Mouse (Mus musculus): ENCODE results near the gene Hist1h4f. TPM values are rescaled to one million over a fixed set of nuclear protein-coding genes. Genes with fewer than 3 reads are reported as not detected.

The Hist1h4f gene
- total and polyA plus RNA-seq, 3 experiments, result 14.4 to 3,786 TPM; not detected in 1

DNA sequence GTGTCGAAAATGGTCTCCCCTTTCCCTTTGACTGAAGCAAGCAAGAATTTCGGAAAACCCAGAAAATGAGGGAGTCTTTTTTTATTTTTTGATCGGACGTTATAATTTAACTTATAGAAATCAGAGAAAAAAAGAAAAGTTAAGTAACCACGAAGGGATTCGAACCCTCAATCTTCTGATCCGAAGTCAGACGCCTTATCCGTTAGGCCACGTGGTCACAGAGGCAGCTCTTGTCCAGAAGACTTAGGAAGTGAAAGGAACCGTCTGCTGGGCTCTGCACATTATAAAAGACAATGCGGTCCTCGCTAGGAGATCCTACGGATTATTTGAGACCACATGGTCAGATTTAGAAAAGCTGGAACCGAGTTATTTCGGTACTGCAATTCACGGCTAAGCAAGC lies 25.1 kb downstream of the Hist1h4f start:
- Histone ChIP-seq H3K4me1 (ENCODE audit: control insufficient read depth in 1 of 2, insufficient read depth in 2 of 2, low read length in 2 of 2) (peaks cover 6% of the 10 kb centered on the region in 2 experiments), H3K36me3 (ENCODE audit: control insufficient read depth in 1 of 2, insufficient read depth in 2 of 2, low read length in 2 of 2) (peaks cover 0 to 14% of the 10 kb centered on the region in 2 experiments; a peak in 2 of 4 replicates), H3K27ac (ENCODE audit: control insufficient read depth, low read depth, low read length) (peak overlapping the region; percentile 66), H3K9me3 (replicated peaks; ENCODE audit: insufficient read depth, low read length) (no peaks in the 10 kb centered on the region), H3K4me3 (ENCODE audit: control insufficient read depth in 1 of 2, insufficient read depth in 1 of 2, low read depth in 2 of 2, low read length in 2 of 2) (peak overlapping the region; percentile 62 to 81), H3K27me3 (ENCODE audit: control insufficient read depth in 1 of 2, insufficient read depth in 2 of 2, low read length in 2 of 2) (no peaks in the 10 kb centered on the region), H3K9ac (ENCODE audit: control insufficient read depth, low read depth, low read length, poor library complexity, severe bottlenecking) (peak overlapping the region; percentile 84), H3K79me2 (ENCODE audit: control insufficient read depth, insufficient read depth, low read length, poor library complexity) (no peaks in the 10 kb centered on the region; the same call in 1 of the 2 replicates)
- no peak for TF ChIP-seq MAFK (IDR thresholded peaks at IDR 0.05; ENCODE audit: borderline replicate concordance, low read depth, low read length)
- TF ChIP-seq TBP (IDR thresholded peaks at IDR 0.05; ENCODE audit: low read depth, low read length), result peak; percentile 100
- peak; percentile 94 for DNase-seq (ENCODE audit: low read depth, low spot score)

DNA sequence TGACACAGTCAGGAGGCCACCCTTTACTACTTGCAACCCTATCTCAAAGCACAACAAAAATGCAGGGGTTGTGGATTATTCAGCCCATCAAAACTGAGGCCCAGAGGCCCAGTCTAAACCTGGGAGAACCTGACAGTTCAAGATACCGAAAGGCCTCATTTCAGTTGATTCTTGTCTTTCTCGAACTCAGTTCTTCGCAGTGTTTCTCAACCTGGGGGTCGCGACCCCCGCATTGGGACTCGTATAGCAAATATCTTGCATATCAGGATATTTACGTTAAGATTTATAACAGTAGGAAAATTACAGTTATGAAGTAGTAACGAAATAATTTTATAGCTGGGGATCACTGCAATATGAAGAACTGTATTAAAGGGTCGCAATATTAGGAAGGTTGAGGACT lies 25.5 kb downstream of the Hist1h4f start:
- Histone ChIP-seq H3K4me1 (ENCODE audit: control insufficient read depth in 1 of 2, insufficient read depth in 2 of 2, low read length in 2 of 2) (peaks cover 6 to 7% of the 10 kb centered on the region in 2 experiments), H3K27me3 (ENCODE audit: control insufficient read depth in 1 of 2, insufficient read depth in 2 of 2, low read length in 2 of 2) (no peaks in the 10 kb centered on the region), H3K79me2 (ENCODE audit: control insufficient read depth, insufficient read depth, low read length, poor library complexity) (no peaks in the 10 kb centered on the region; the same call in 1 of the 2 replicates), H3K9ac (ENCODE audit: control insufficient read depth, low read depth, low read length, poor library complexity, severe bottlenecking) (peak overlapping the region; percentile 54), H3K9me3 (replicated peaks; ENCODE audit: insufficient read depth, low read length) (no peaks in the 10 kb centered on the region), H3K27ac (ENCODE audit: control insufficient read depth, low read depth, low read length) (peak overlapping the region; percentile 41; the same call in 1 of the 2 replicates), H3K4me3 (ENCODE audit: control insufficient read depth in 1 of 2, insufficient read depth in 1 of 2, low read depth in 2 of 2, low read length in 2 of 2) (peak overlapping the region; percentile 24 to 58), H3K36me3 (ENCODE audit: control insufficient read depth in 1 of 2, insufficient read depth in 2 of 2, low read length in 2 of 2) (peaks cover 0 to 17% of the 10 kb centered on the region in 2 experiments; a peak in 2 of 4 replicates)
- peak; percentile 75 for DNase-seq (ENCODE audit: low read depth, low spot score)
- TF ChIP-seq GATA1 (IDR thresholded peaks at IDR 0.05; ENCODE audit: low read depth, low read length), result no peak

DNA sequence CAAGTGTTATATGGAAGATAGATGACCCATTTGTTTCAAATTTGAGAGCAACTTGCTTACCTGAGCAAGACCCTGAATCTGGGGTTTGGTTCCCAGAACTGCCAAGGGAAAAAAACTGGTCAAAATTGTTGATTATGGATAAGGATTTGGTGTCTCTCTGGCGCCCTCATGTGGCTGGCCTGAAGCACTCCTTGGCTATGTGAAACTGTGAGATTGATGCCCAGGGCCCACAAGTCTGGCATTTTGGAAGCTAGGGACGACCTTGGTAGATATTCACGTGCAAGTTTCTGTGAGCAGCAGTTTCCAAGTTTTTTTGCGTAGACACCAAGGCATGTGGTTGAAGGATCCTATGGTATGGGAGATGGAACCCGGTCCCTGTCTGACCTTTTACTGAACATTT lies 26.8 kb downstream of the Hist1h4f start:
- DNase-seq (ENCODE audit: low read depth, low spot score), result peak; percentile 94
- H3K4me1 ChIP-seq (ENCODE audit: control insufficient read depth in 1 of 2, insufficient read depth in 2 of 2, low read length in 2 of 2), result peaks cover 6 to 13% of the 10 kb centered on the region in 2 experiments

DNA sequence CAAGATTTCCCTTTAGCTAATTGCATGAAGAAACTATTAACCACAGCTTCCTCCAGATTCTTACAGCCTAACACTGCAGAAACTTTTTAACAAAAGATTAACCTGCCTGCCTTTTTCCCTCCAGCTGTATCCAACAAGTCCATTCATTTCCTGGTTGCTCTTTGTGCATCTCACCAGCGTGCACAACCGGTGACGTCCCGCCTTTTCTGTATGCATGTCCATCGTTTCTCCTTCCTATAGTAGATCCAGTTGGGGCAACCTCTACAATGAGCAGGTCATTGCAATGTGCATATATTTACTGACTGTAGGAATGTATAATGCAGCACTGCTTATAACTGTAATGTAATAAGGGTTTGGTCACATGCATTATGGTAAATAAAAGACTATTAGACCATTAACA lies 27.5 kb downstream of the Hist1h4f start:
- Histone ChIP-seq H3K79me2 (ENCODE audit: control insufficient read depth, insufficient read depth, low read length, poor library complexity) (no peaks in the 10 kb centered on the region), H3K36me3 (ENCODE audit: control insufficient read depth in 1 of 2, insufficient read depth in 2 of 2, low read length in 2 of 2) (peaks cover 0 to 28% of the 10 kb centered on the region in 2 experiments; a peak in 2 of 4 replicates), H3K9ac (ENCODE audit: control insufficient read depth, low read depth, low read length, poor library complexity, severe bottlenecking) (no peak overlapping the region), H3K4me3 (ENCODE audit: control insufficient read depth in 1 of 2, insufficient read depth in 1 of 2, low read depth in 2 of 2, low read length in 2 of 2) (peak overlapping the region in 1 of 2 experiments; percentile 33; a peak in 3 of 4 replicates), H3K27me3 (ENCODE audit: control insufficient read depth in 1 of 2, insufficient read depth in 2 of 2, low read length in 2 of 2) (no peaks in the 10 kb centered on the region), H3K9me3 (replicated peaks; ENCODE audit: insufficient read depth, low read length) (no peaks in the 10 kb centered on the region), H3K4me1 (ENCODE audit: control insufficient read depth in 1 of 2, insufficient read depth in 2 of 2, low read length in 2 of 2) (peaks cover 6 to 13% of the 10 kb centered on the region in 2 experiments), H3K27ac (ENCODE audit: control insufficient read depth, low read depth, low read length) (no peak overlapping the region)
- TF ChIP-seq GABPA (IDR thresholded peaks at IDR 0.05; ENCODE audit: low read depth, low read length) (no peak), CTCF (IDR thresholded peaks at IDR 0.05 in 2 of 3, conservative IDR thresholded peaks at IDR 0.05 in 1 of 3; ENCODE audit: control insufficient read depth in 1 of 3, insufficient read depth in 1 of 3, low read depth in 2 of 3, low read length in 3 of 3, poor library complexity in 1 of 3, severe bottlenecking in 1 of 3) (no peak), MYB (IDR thresholded peaks at IDR 0.05; ENCODE audit: low read depth, low read length) (no peak), NELFE (IDR thresholded peaks at IDR 0.05; ENCODE audit: low read depth, low read length) (no peak), CHD2 (IDR thresholded peaks at IDR 0.05; ENCODE audit: low read length) (no peak), MAX (IDR thresholded peaks at IDR 0.05; ENCODE audit: low read length) (no peak)
- peak; percentile 57 for DNase-seq (ENCODE audit: low read depth, low spot score)

More for the DNA sequence above, 26.8 kb downstream of the Hist1h4f start:
- TF ChIP-seq TBP (IDR thresholded peaks at IDR 0.05; ENCODE audit: low read depth, low read length) (peak; percentile 73), CTCF (IDR thresholded peaks at IDR 0.05 in 2 of 3, conservative IDR thresholded peaks at IDR 0.05 in 1 of 3; ENCODE audit: control insufficient read depth in 1 of 3, insufficient read depth in 1 of 3, low read depth in 2 of 3, low read length in 3 of 3, poor library complexity in 1 of 3, severe bottlenecking in 1 of 3) (peak in 2 of 3 experiments; percentile 88 to 93; a peak in 4 of 6 replicates), RAD21 (IDR thresholded peaks at IDR 0.05; ENCODE audit: low read depth, low read length) (no peak), POLR2A (IDR thresholded peaks at IDR 0.05; ENCODE audit: control insufficient read depth in 1 of 2, insufficient read depth in 1 of 2, low read depth in 1 of 2, low read length in 2 of 2, poor library complexity in 1 of 2) (no peak), ZMIZ1 (IDR thresholded peaks at IDR 0.05; ENCODE audit: low read depth, low read length) (no peak), HCFC1 (IDR thresholded peaks at IDR 0.05; ENCODE audit: low read depth, low read length) (no peak), NELFE (IDR thresholded peaks at IDR 0.05; ENCODE audit: low read depth, low read length) (no peak), GATA1 (IDR thresholded peaks at IDR 0.05; ENCODE audit: low read depth, low read length) (peak; percentile 66), MAFK (IDR thresholded peaks at IDR 0.05; ENCODE audit: borderline replicate concordance, low read depth, low read length) (no peak)
- H3K27me3 ChIP-seq (ENCODE audit: control insufficient read depth in 1 of 2, insufficient read depth in 2 of 2, low read length in 2 of 2), result no peaks in the 10 kb centered on the region
- no peaks in the 10 kb centered on the region for H3K79me2 ChIP-seq (ENCODE audit: control insufficient read depth, insufficient read depth, low read length, poor library complexity)
- no peaks in the 10 kb centered on the region for H3K9me3 ChIP-seq (replicated peaks; ENCODE audit: insufficient read depth, low read length)
- H3K4me3 ChIP-seq (ENCODE audit: control insufficient read depth in 1 of 2, insufficient read depth in 1 of 2, low read depth in 2 of 2, low read length in 2 of 2), result peak overlapping the region; percentile 24 to 49
- no peak overlapping the region for H3K27ac ChIP-seq (ENCODE audit: control insufficient read depth, low read depth, low read length)
- H3K9ac ChIP-seq (ENCODE audit: control insufficient read depth, low read depth, low read length, poor library complexity, severe bottlenecking), result peak overlapping the region; percentile 39
- H3K36me3 ChIP-seq (ENCODE audit: control insufficient read depth in 1 of 2, insufficient read depth in 2 of 2, low read length in 2 of 2), result peaks cover 0 to 28% of the 10 kb centered on the region in 2 experiments; a peak in 2 of 4 replicates

Data from MEL (cell line).